Mouse (Mus musculus): ENCODE data around the gene Yars2. TPM values are rescaled to one million over a fixed set of nuclear protein-coding genes. Genes with fewer than 3 reads are reported as not detected.
"Not testable (repeated sequence)": the region's sequence is repeated elsewhere in the genome, so short reads cannot be mapped to it uniquely, and the experiment has no call there.

Gene Yars2
- polyA plus RNA-seq, 1 experiment from 2014 or later, result 31.1 TPM

DNA sequence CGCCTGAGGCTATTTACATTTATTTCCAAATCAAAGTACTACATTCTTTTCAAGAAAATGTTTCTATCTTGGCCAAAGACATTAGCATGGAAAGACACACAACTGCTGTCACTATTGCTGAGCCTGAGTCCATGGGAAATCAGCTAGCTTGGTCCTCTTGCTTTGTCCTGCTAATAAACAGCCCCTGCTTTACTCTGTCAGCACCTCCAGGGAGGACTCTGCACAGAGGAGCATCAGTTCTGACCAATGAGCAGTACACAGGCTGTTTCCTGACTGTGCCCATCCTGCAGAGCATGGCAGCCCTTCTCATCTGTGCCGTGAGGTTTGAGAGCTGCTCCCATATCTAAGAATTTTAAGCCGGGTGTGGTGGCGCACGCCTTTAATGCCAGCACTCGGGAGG lies 29.0 kb upstream of the Yars2 start:
- H3K4me3 ChIP-seq (replicated peaks; ENCODE audit: low read length), result no peak overlapping the region
- H3K9me3 ChIP-seq (ENCODE audit: control insufficient read depth, low read length), result no peaks in the 10 kb centered on the region
- H3K27ac ChIP-seq, result no peak overlapping the region
- H3K36me3 ChIP-seq (replicated peaks; ENCODE audit: control insufficient read depth, insufficient read depth), result no peaks in the 10 kb centered on the region
- DNase-seq (ENCODE audit: low spot score), result no peak
- 88% methylated on average over 6 of the region's 6 CpGs for WGBS
- ATAC-seq (ENCODE audit: low FRiP score), result no peak
- no peak overlapping the region for H3K9ac ChIP-seq
- H3K4me2 ChIP-seq (replicated peaks), result no peak overlapping the region
- no peaks in the 10 kb centered on the region for H3K27me3 ChIP-seq (ENCODE audit: control insufficient read depth, insufficient read depth, low read length)
- H3K4me1 ChIP-seq (replicated peaks; ENCODE audit: control insufficient read depth, insufficient read depth, low read length), result 0 out of 2 replicates have a peak, but pooled peaks cover 3% of the 10 kb centered on the region

DNA sequence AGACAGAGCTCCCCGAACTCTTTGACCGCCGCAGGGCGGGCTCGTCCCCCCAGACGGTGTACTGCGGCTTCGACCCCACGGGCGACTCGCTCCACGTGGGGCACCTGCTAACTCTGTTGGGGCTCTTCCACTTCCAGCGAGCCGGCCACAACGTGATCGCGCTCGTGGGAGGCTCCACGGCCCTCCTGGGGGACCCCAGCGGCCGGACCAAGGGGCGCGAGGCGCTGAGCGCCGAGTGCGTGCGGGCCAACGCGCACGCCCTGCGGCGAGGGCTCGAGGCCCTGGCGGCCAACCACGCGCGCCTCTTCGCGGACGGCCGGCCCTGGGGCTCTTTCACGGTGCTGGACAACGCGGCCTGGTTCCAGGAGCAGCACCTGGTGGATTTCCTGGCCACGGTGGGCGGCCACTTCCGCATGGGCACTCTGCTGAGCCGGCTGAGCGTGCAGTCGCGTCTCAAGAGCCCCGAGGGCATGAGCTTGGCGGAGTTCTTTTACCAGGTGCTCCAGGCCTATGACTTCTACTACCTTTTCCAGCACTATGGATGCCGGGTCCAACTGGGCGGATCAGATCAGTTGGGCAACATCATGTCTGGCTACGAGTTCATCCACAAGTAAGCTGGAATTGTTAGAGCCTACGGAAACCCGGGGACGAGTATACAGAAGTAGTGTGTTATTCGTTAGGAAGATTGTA lies 518 bp downstream of the Yars2 start:
- H3K27me3 ChIP-seq (ENCODE audit: control insufficient read depth, insufficient read depth, low read length), result no peaks in the 10 kb centered on the region
- no peak for DNase-seq (ENCODE audit: low spot score)
- H3K36me3 ChIP-seq (replicated peaks; ENCODE audit: control insufficient read depth, insufficient read depth), result peaks cover 24% of the 10 kb centered on the region
- H3K9me3 ChIP-seq (ENCODE audit: control insufficient read depth, low read length), result no peaks in the 10 kb centered on the region
- peak overlapping the region; percentile 77 for H3K9ac ChIP-seq
- peak; percentile 77 for ATAC-seq (ENCODE audit: low FRiP score)
- peaks cover 15% of the 10 kb centered on the region for H3K4me1 ChIP-seq (replicated peaks; ENCODE audit: control insufficient read depth, insufficient read depth, low read length)
- H3K27ac ChIP-seq, result peak overlapping the region; percentile 93
- WGBS, result under 1% methylated on average over 61 of the region's 61 CpGs
- H3K4me3 ChIP-seq (replicated peaks; ENCODE audit: low read length), result peak overlapping the region; percentile 85
- peak overlapping the region; percentile 81 for H3K4me2 ChIP-seq (replicated peaks)

DNA sequence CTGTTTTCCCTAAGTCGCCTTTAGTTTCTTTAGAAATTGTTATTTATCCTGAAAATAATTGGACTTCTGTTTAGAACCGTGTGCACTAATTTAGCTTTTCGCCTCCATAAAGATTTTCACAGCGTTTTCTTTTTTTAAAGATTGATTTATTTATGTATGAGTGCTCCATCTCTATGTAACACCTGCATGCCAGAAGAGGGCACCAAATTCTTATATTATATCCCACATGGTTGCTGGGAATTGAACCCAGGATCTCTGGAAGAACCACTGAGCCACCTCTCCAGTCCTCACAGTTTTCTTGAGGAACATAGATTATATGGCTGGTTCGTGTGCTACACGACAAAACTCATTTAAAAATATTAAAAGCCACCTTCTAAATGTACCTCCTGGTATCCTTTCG lies 1.1 kb downstream of the Yars2 start:
- Histone ChIP-seq H3K4me3 (replicated peaks; ENCODE audit: low read length) (peak overlapping the region; percentile 85), H3K4me1 (replicated peaks; ENCODE audit: control insufficient read depth, insufficient read depth, low read length) (peaks cover 15% of the 10 kb centered on the region), H3K9me3 (ENCODE audit: control insufficient read depth, low read length) (no peaks in the 10 kb centered on the region), H3K9ac (peak overlapping the region; percentile 77), H3K27ac (no peak overlapping the region), H3K4me2 (replicated peaks) (peak overlapping the region; percentile 81), H3K27me3 (ENCODE audit: control insufficient read depth, insufficient read depth, low read length) (no peaks in the 10 kb centered on the region), H3K36me3 (replicated peaks; ENCODE audit: control insufficient read depth, insufficient read depth) (peaks cover 28% of the 10 kb centered on the region)
- 21% methylated on average over 7 of the region's 7 CpGs for WGBS
- ATAC-seq (ENCODE audit: low FRiP score), result no peak
- no peak for DNase-seq (ENCODE audit: low spot score)

DNA sequence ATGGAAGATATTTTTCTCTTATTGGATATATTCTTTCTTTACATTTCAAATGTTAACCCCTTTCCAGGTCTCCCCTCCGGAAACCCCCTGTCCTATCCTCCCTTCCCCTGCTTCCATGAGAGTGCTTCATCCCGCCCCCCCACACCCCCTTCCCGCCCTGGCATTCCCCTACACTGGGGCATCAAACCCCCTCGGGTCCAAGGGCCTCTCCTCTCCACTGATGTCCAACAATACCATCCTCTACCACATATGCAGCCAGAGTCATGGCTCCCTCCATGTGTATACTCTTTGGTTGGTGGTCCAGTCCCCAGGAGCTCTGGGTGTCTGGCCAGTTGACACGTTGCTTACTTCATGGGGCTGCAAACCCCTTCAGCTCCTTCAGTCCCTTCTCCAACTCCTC lies 8.6 kb downstream of the Yars2 start:
- 94% methylated on average over 5 of the region's 5 CpGs for WGBS

DNA sequence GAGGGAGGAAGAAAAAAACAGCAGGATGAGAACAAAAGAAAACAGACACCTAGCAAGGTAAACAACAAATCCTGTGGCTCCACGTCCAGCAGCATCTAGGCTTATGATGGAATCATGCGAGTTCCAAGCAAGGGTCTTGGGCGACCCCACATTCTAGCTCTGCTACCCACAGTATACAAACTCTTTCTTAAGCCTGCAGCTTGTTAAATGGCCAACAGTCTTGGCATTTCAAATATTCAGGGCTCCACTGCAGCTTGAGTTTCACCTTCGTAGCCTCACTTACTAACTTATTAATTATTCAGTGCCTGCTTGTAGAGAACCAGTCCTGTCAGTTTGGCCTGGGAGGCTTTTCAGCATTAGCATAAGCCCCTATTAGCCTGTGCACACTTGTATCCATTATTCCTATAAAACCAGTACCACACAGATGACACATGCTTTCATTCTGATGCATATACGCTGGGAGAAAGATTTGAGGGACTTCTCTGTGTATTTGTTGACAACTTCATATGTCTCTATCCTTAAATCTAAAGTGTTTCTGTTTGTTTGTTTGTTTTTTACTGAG lies 23.1 kb downstream of the Yars2 start:
- Histone ChIP-seq H3K9me3 (ENCODE audit: control insufficient read depth, low read length) (no peaks in the 10 kb centered on the region), H3K27ac (no peak overlapping the region), H3K4me2 (replicated peaks) (no peak overlapping the region), H3K9ac (no peak overlapping the region), H3K4me1 (replicated peaks; ENCODE audit: control insufficient read depth, insufficient read depth, low read length) (no peaks in the 10 kb centered on the region), H3K4me3 (replicated peaks; ENCODE audit: low read length) (no peak overlapping the region), H3K36me3 (replicated peaks; ENCODE audit: control insufficient read depth, insufficient read depth) (peaks cover 72% of the 10 kb centered on the region), H3K27me3 (ENCODE audit: control insufficient read depth, insufficient read depth, low read length) (no peaks in the 10 kb centered on the region)
- DNase-seq (ENCODE audit: low spot score), result no peak
- ATAC-seq (ENCODE audit: low FRiP score), result no peak
- WGBS, result 79% methylated on average over 5 of the region's 5 CpGs

More for the DNA sequence above, 8.6 kb downstream of the Yars2 start:
- H3K9ac ChIP-seq, result no peak overlapping the region
- H3K36me3 ChIP-seq (replicated peaks; ENCODE audit: control insufficient read depth, insufficient read depth), result peaks cover 80% of the 10 kb centered on the region
- no peak overlapping the region for H3K4me3 ChIP-seq (replicated peaks; ENCODE audit: low read length)
- no peak for ATAC-seq (ENCODE audit: low FRiP score)
- H3K27me3 ChIP-seq (ENCODE audit: control insufficient read depth, insufficient read depth, low read length), result no peaks in the 10 kb centered on the region
- no peak for DNase-seq (ENCODE audit: low spot score)
- H3K9me3 ChIP-seq (ENCODE audit: control insufficient read depth, low read length), result no peaks in the 10 kb centered on the region
- H3K27ac ChIP-seq, result no peak overlapping the region
- H3K4me2 ChIP-seq (replicated peaks), result no peak overlapping the region
- H3K4me1 ChIP-seq (replicated peaks; ENCODE audit: control insufficient read depth, insufficient read depth, low read length), result no peaks in the 10 kb centered on the region

DNA sequence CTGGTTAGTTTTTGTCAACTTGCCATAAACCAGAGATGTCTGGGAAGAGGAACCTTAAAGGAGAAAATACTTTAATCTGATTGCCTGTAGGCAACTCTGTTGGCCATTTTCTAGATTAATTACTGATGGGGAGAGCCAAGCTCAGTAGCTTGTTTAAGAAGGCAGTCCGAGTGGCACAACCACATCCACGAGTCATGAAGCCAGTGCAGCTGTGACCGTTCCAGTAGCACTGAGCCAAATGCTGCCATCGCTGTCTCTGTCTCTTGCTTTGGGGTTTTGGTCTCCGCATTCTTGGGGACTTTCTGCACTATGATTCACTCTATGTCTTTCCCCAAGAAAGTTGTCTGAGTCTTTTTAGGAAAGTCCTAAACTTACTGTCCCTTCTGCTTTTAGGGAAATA lies 43.7 kb downstream of the Yars2 start:
- ATAC-seq (ENCODE audit: low FRiP score), result no peak
- Histone ChIP-seq H3K4me2 (replicated peaks) (no peak overlapping the region), H3K4me3 (replicated peaks; ENCODE audit: low read length) (no peak overlapping the region), H3K9ac (no peak overlapping the region), H3K4me1 (replicated peaks; ENCODE audit: control insufficient read depth, insufficient read depth, low read length) (no peaks in the 10 kb centered on the region), H3K27me3 (ENCODE audit: control insufficient read depth, insufficient read depth, low read length) (no peaks in the 10 kb centered on the region), H3K9me3 (ENCODE audit: control insufficient read depth, low read length) (no peaks in the 10 kb centered on the region), H3K36me3 (replicated peaks; ENCODE audit: control insufficient read depth, insufficient read depth) (peaks cover 28% of the 10 kb centered on the region), H3K27ac (no peak overlapping the region)
- no peak for DNase-seq (ENCODE audit: low spot score)
- 93% methylated on average over 5 of the region's 5 CpGs for WGBS

DNA sequence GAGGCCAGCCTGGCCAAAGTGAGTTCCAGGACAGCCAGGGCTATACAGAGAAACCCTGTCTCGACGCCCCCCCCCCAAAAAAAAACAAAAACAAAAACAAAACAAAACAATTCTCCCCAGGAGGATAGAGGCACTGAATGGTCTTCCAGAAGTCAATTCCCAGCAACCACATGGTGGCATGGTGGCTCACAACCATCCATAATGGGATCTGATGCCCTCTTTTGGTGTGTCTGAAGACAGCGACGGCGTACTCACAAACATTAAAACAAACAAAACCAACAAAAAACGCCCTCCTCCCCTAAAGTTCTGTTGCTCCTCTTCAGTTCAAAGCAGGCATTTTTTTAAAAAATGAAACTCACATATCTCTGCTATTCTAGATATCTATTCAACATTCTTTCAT lies 55.1 kb downstream of the Yars2 start:
- Histone ChIP-seq H3K4me2 (replicated peaks) (peak overlapping the region; percentile 75), H3K9ac (peak overlapping the region; percentile 94), H3K27ac (peak overlapping the region; percentile 91), H3K4me3 (replicated peaks; ENCODE audit: low read length) (peak overlapping the region; percentile 92), H3K9me3 (ENCODE audit: control insufficient read depth, low read length) (no peaks in the 10 kb centered on the region; the same call in 1 of the 2 replicates), H3K4me1 (replicated peaks; ENCODE audit: control insufficient read depth, insufficient read depth, low read length) (peaks cover 17% of the 10 kb centered on the region), H3K36me3 (replicated peaks; ENCODE audit: control insufficient read depth, insufficient read depth) (no peaks in the 10 kb centered on the region), H3K27me3 (ENCODE audit: control insufficient read depth, insufficient read depth, low read length) (no peaks in the 10 kb centered on the region)
- 10% methylated on average over 6 of the region's 6 CpGs for WGBS
- ATAC-seq (ENCODE audit: low FRiP score) (no peak), DNase-seq (ENCODE audit: low spot score) (no peak)

DNA sequence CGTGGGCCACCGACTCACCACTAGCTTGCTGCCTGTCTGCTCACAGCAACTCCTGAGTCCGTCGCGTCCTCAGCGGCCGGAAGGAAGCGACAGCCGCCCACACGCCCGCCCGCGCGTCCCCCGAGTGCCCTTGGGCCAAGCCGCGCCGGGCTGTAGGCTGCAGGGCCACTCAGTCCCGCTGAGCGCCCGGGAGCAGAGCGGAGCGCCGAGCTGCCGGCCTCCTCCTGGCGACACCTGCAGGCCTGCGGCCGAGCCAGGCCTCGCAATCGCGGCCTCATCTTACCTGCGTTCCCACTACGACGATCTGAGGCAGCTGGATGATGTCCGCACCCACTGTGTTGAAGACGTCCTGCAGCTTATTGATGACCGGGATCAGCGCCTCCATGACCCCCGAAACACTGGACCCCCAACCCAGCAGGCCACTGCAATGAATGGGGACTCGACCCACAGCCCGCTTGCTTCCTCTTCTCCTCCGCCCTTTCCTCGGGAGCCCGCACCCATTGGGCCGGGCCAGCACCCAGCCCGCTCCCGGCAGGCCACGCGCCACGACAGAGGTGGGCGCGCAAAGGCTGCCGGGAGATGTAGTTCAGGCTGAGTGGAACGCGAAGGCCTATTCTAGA lies 55.8 kb downstream of the Yars2 start, which contains the start of gene Dnm1l:
Gene Dnm1l, minus strand, starts transcription at position 479 of the 620 bp plus-strand sequence.
- peak; percentile 94 for DNase-seq (ENCODE audit: low spot score)
- Histone ChIP-seq H3K4me2 (replicated peaks) (peak within 1 kb of the TSS; percentile 75), H3K27ac (peak within 1 kb of the TSS; percentile 91), H3K4me1 (replicated peaks; ENCODE audit: control insufficient read depth, insufficient read depth, low read length) (peaks cover 17% of the 10 kb centered on the region), H3K27me3 (ENCODE audit: control insufficient read depth, insufficient read depth, low read length) (no peaks in the 10 kb centered on the region), H3K9me3 (ENCODE audit: control insufficient read depth, low read length) (no peaks in the 10 kb centered on the region), H3K36me3 (replicated peaks; ENCODE audit: control insufficient read depth, insufficient read depth) (no peaks in the 10 kb centered on the region), H3K4me3 (replicated peaks; ENCODE audit: low read length) (peak within 1 kb of the TSS; percentile 92), H3K9ac (peak within 1 kb of the TSS; percentile 94)
- WGBS, result under 1% methylated on average over 55 of the region's 55 CpGs
- ATAC-seq (ENCODE audit: low FRiP score), result peak; percentile 100

DNA sequence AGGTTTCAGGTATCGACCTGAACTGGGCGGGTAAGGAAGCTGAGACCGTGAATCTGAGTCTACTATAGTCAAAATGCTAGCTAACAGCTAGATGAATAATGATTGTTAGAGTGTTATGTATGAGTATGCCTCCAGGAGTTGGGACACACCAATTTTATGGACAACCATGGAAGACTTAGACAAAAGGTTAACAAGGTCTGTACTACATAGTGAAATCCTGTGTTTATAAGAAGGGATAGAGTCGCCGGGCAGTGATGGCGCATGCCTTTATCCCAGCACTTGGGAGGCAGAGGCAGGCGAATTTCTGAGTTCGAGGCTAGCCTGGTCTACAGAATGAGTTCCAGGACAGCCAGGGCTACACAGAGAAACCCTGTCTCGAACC lies 56.3 kb downstream of the Yars2 start:
- DNase-seq (ENCODE audit: low spot score); H3K36me3 ChIP-seq (replicated peaks; ENCODE audit: control insufficient read depth, insufficient read depth); H3K27ac ChIP-seq; ATAC-seq (ENCODE audit: low FRiP score); H3K27me3 ChIP-seq (ENCODE audit: control insufficient read depth, insufficient read depth, low read length); H3K9me3 ChIP-seq (ENCODE audit: control insufficient read depth, low read length); H3K9ac ChIP-seq: not testable (repeated sequence)
- 54% methylated on average over 9 of the region's 9 CpGs for WGBS
- Histone ChIP-seq H3K4me3 (replicated peaks; ENCODE audit: low read length) (peak overlapping the region; percentile 92), H3K4me1 (replicated peaks; ENCODE audit: control insufficient read depth, insufficient read depth, low read length) (peaks cover 17% of the 10 kb centered on the region), H3K4me2 (replicated peaks) (peak overlapping the region; percentile 75)
